Comparison of ENCODE assay signal across 23 mouse cellular contexts in the genomic region with DNA sequence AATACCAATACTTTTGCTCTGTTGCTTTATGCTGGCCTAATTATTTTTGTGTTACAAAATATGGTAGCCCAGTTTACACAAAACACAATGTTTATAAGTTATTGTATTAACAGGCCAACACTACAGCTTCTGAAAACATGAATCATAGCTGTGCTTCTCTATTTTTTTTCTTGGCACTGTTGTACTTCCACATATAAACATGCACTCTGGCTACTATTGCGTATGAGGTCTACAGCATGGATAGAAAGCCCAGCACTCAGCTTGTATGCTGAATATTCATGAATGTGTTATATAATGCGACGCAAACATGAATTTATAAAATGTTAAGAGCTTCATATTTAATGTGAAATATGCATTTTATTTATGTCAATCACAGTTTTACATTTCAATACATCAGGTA.
DNase-seq lines count a peak whose midpoint lies in the region; ATAC-seq and TF ChIP-seq lines count a peak whose summit lies in the region.
"Had no signal": no experiment of that assay in that cellular context is flagged by ENCODE, and none has a peak within 500 bp of the region (broad histone marks: within the 10 kb centered on the region; RNA-seq: fewer than 3 reads in every experiment).

No protein-coding gene starts in this region.

- peak; percentile 38 for DNase-seq in lung, embryonic 14.5 days
- DNase-seq in lung, postnatal 4 days: no peak
- DNase-seq in lung, postnatal 25 days (ENCODE audit: low spot score): no peak
- DNase-seq in lung, adult 18-20 months: no peak
- DNase-seq in 416B (ENCODE audit: low read depth): peak; percentile 9
- no peak for DNase-seq in layer of hippocampus, postnatal 10 days (ENCODE audit: low spot score in 2 of 2)
- DNase-seq: adrenal gland, adult 2 months; adrenal gland, adult 8-10 months; adrenal gland, postnatal 10 days; adrenal gland, postnatal 14 days; adrenal gland, postnatal 25 days; adrenal gland, postnatal 36 days; B cell, adult 2 months; cerebellum, adult 11 months; cerebellum, adult 11-12 months; cerebellum, adult 18-20 months had no signal

- no peaks in the 10 kb centered on the region for H3K27me3 ChIP-seq in lung, embryonic 14.5 days (ENCODE audit: insufficient read depth, low read length)
- no peaks in the 10 kb centered on the region for H3K27me3 ChIP-seq in lung, embryonic 15.5 days
- H3K27me3 ChIP-seq in lung, embryonic 16.5 days (ENCODE audit: control insufficient read depth, insufficient read depth, low read depth, low read length): no peaks in the 10 kb centered on the region
- H3K27me3 ChIP-seq: CH12.LX, Patski had no signal

- H3K9ac ChIP-seq in lung, embryonic 14.5 days: no peak overlapping the region
- H3K9ac ChIP-seq in lung, embryonic 15.5 days: no peak overlapping the region
- H3K9ac ChIP-seq in lung, embryonic 16.5 days (ENCODE audit: low read length): no peak overlapping the region

- H3K4me2 ChIP-seq in lung, embryonic 14.5 days: no peak overlapping the region
- no peak overlapping the region for H3K4me2 ChIP-seq in lung, embryonic 15.5 days
- no peak overlapping the region for H3K4me2 ChIP-seq in lung, embryonic 16.5 days (ENCODE audit: low read depth, low read length)

- no peaks in the 10 kb centered on the region for H3K9me3 ChIP-seq in lung, embryonic 14.5 days (ENCODE audit: low read depth, low read length)
- no peaks in the 10 kb centered on the region for H3K9me3 ChIP-seq in lung, embryonic 15.5 days
- H3K9me3 ChIP-seq in lung, embryonic 16.5 days (ENCODE audit: control insufficient read depth, low read length): no peaks in the 10 kb centered on the region
- H3K9me3 ChIP-seq: G1E had no signal

- H3K36me3 ChIP-seq in lung, embryonic 14.5 days (ENCODE audit: insufficient read depth): no peaks in the 10 kb centered on the region
- no peaks in the 10 kb centered on the region for H3K36me3 ChIP-seq in lung, embryonic 15.5 days
- no peaks in the 10 kb centered on the region for H3K36me3 ChIP-seq in lung, embryonic 16.5 days (ENCODE audit: control insufficient read depth, insufficient read depth, low read length)
- H3K36me3 ChIP-seq: G1E had no signal

- H3K4me3 ChIP-seq in lung, embryonic 14.5 days (ENCODE audit: low read depth, low read length): no peak overlapping the region
- no peak overlapping the region for H3K4me3 ChIP-seq in lung, embryonic 15.5 days
- no peak overlapping the region for H3K4me3 ChIP-seq in lung, embryonic 16.5 days (ENCODE audit: low read length)

- WGBS in lung, embryonic 14.5 days: 53% methylated on average over 3 of the region's 3 CpGs
- 64% methylated on average over 3 of the region's 3 CpGs for WGBS in lung, embryonic 15.5 days
- WGBS in lung, embryonic 16.5 days: 45% methylated on average over 3 of the region's 3 CpGs

- no peaks in the 10 kb centered on the region for H3K4me1 ChIP-seq in lung, embryonic 14.5 days (ENCODE audit: insufficient read depth)
- no peaks in the 10 kb centered on the region for H3K4me1 ChIP-seq in lung, embryonic 15.5 days
- H3K4me1 ChIP-seq in lung, embryonic 16.5 days (replicated peaks; ENCODE audit: control insufficient read depth, insufficient read depth, low read length): no peaks in the 10 kb centered on the region

- TF ChIP-seq CTCF in lung, embryonic 14.5 days (IDR thresholded peaks at IDR 0.05; ENCODE audit: low read depth): no peak

- peak; percentile 71; the same call in 1 of the 2 replicates for ATAC-seq in lung, embryonic 14.5 days (ENCODE audit: insufficient read depth)
- peak; percentile 64; the same call in 1 of the 2 replicates for ATAC-seq in lung, embryonic 15.5 days (ENCODE audit: borderline replicate concordance, extremely low read depth, low FRiP score, low TSS enrichment)
- peak; percentile 75 for ATAC-seq in lung, embryonic 16.5 days (ENCODE audit: low read depth)
- ATAC-seq: activated CD4-positive, CD25-positive, alpha-beta regulatory T cell, adult 4 months; CD4-positive, CD25-positive, alpha-beta regulatory T cell, adult 4 months; Patski had no signal

- no peak overlapping the region for H3K27ac ChIP-seq in lung, embryonic 14.5 days (ENCODE audit: low read depth)
- H3K27ac ChIP-seq in lung, embryonic 15.5 days: no peak overlapping the region
- no peak overlapping the region for H3K27ac ChIP-seq in lung, embryonic 16.5 days (ENCODE audit: low read length)

Comparison
In these comparisons a context has a peak if more than half of its experiments do, and no peak if none do; other contexts are left out.
1. DNase-seq: peak in lung, embryonic 14.5 days (single experiment) and 416B (single experiment); none in lung, postnatal 4 days (0 of 2), lung, postnatal 25 days (single experiment), lung, adult 18-20 months (0 of 2) and layer of hippocampus, postnatal 10 days (0 of 2).
2. Peak in every context shown above with its lines, with median percentiles within 50 percentile points of each other: ATAC-seq.